Mouse (Mus musculus) small intestine, adult 2 months (tissue): ENCODE measurements at regions not wholly inside any gene's neighbourhood (a gene's known extent, or its start where the extent isn't known, plus 50 kb on each side); places are given as distances from the start of the nearest gene placed in this dataset.

Experiments
- CTCF ChIP-seq: fragments of 200-500 bp; IDR thresholded peaks from 2 replicates; pipeline ENCODE4 v1.5.1; 2012; ENCODE audit warnings: low read depth, mild to moderate bottlenecking, control low read depth, inconsistent platforms, low read length, moderate library complexity, mixed read lengths; ENCODE audit not compliant: insufficient replicate concordance, insufficient read length; ENCODE audit errors: extremely low read depth
- POLR2A ChIP-seq: fragments of 200-500 bp; IDR thresholded peaks from 2 replicates; pipeline ENCODE4 v1.6.1; 2012; ENCODE audit warnings: low read depth, mild to moderate bottlenecking, control low read depth, inconsistent platforms, low read length, moderate library complexity

DNA sequence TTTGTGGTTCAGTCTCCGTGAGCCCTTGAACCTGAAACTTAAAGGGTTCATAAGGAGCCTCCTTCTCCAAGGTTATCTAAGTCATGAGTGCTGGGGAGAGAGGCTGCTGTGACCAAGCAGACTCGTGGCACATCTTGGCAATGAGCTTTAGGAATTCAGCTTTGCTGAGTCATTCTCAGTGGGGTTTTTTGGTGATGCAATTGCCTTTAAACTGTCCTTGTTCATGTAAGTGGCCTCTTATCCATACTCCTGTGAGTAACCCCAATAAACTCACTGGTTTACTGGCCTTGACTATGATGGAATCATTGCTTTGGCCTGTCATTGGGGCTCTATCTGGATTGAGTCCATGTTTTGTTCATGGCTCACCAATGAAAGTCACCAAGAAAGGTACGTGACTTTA is 218.2 kb upstream of the Ppp2r3a start:
- TF ChIP-seq CTCF: no peak
- no peak for TF ChIP-seq POLR2A
